Mouse (Mus musculus): ENCODE measurements around the gene Rdm1. TPM values are rescaled to one million over a fixed set of nuclear protein-coding genes. Genes with fewer than 3 reads are reported as not detected.
"Not testable (repeated sequence)": the region's sequence is repeated elsewhere in the genome, so short reads cannot be mapped to it uniquely, and the experiment has no call there.

Rdm1 gene
- total RNA-seq (2022) = 10 to 100 TPM; 47.9 to 60.0 (median 55.8) TPM

GRCm38 (mm10) chr11:101626995-101627856, at the start of gene Rdm1:
Gene Rdm1, plus strand, starts transcription at chr11:101627195.
- peak; percentile 80 for DNase-seq (ENCODE audit: low spot score)

DNA sequence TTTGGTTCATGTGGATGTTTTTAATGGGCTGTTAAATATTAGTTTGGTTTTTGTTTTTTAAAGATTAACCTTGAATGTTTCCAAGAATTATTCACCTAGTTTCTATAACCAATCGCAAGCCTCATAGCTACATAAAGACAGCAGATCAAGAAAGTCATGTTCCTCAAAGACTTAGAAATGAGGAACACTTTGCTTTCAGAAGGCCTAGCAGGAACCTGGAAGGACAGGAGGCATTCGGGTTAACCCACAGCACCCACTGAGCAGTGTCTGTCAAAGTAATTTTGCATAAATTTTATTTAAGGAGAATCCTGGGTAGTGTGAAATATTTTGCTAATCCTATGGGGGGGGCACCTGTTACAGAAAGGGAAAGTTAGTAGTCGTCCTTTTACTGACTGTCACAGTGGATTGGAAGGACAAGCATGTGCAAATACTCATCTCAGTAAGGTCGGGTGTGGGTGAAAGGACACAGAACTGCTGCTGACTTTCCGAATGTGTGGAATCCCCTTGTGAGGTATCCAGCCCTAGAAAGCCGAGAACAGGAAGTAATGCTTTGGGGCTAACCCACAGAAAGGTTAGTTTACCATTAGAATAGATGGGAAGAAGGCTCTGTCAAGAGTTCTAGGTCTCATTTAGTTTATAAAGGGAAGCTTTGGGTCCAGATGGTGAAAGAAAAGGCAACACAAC, 45.8 kb upstream of the Rdm1 start:
- DNase-seq (ENCODE audit: low spot score) = no peak

- peak; percentile 64 for DNase-seq (ENCODE audit: low spot score)
Measured at GRCm38 (mm10) chr11:101582054-101583035, 44.6 kb upstream of the Rdm1 start, which contains the start of gene Tmem106a. Gene Tmem106a, plus strand, starts transcription at chr11:101582242.

GRCm38 (mm10) chr11:101583205-101583604, 43.8 kb upstream of the Rdm1 start:
- no peak for DNase-seq (ENCODE audit: low spot score)

DNA sequence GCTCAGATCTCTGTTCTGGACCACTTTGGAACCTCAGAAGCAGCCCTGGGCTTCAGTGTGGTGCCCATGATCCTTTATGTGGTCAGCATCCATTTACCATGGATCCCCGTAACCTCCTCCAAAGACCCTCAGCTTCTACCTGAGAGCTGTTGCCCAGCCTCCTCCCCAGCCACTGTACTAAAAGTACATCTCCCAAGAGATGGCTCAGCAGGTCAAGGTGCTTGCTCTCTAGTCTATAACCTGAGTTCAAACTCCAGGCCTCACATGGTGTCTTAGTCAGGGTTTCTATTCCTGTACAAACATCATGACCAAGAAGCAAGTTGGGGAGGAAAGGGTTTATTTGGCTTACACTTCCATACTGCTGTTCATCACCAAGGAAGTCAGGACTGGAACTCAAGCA, 42.0 kb upstream of the Rdm1 start:
- not testable (repeated sequence) for DNase-seq (ENCODE audit: low spot score)

DNA sequence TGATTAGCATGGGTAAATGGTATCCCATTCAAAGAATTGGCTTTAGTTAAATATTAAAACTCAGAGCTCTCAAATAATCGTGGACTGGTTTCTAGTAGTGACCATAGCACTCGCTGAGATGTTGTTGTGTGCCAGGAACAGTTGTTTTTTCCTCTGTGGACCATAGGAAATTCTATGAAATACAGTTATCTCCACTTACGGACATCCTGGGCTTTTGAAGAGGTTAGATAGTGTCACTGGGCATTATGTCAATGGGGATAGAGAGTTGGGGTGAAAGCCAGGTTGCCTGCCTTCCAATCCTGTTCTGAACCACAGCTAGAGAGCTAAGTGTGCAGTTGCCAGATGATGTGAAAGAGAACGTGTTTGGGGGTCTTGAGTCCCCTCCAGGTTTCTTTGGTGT, 41.2 kb upstream of the Rdm1 start:
- DNase-seq (ENCODE audit: low spot score) = no peak

GRCm38 (mm10) chr11:101587676-101588075, 39.3 kb upstream of the Rdm1 start:
- no peak for DNase-seq (ENCODE audit: low spot score)

DNA sequence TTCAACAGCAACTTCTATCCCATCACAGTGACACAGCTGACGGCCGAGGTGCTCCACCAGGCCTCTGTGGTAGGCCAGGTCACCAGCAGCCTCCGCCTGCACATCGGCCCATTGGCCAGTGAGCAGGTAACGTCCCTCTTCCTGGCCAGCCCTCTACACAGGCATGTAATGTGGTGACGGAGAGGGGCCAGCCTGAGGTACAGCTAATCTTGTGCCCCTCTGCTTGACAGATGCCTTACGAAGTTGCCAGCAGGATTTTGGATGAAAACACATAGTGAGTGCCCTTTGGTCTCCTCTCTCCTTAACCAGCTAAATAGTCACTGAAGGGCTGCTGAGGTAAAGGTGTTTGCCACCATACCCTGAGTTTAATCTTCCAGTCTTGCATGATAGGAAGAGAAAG, 38.1 kb upstream of the Rdm1 start:
- no peak for DNase-seq (ENCODE audit: low spot score)

DNA sequence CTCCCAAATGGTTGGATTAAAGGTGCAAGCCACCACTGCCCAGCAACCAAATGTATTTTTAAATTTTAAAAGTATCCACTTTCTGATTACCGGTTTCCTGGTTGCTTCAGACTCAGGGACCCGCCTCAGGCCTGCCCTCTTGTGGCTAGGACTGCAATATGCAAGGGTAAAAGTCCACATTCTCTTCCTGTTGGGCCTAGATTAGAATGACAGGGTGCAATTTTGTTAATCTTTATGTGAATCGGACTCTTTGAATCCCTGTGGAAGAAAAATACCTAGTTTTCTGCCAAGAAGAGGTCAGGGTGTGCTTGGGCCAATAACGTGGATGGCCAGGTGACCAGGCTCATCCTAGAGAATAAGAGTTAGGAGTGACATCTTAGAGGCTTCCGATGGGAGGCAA, 37.6 kb upstream of the Rdm1 start:
- DNase-seq (ENCODE audit: low spot score) = peak; percentile 38

- DNase-seq (ENCODE audit: low spot score) = no peak
Measured at GRCm38 (mm10) chr11:101589989-101590624, 36.9 kb upstream of the Rdm1 start.

DNA sequence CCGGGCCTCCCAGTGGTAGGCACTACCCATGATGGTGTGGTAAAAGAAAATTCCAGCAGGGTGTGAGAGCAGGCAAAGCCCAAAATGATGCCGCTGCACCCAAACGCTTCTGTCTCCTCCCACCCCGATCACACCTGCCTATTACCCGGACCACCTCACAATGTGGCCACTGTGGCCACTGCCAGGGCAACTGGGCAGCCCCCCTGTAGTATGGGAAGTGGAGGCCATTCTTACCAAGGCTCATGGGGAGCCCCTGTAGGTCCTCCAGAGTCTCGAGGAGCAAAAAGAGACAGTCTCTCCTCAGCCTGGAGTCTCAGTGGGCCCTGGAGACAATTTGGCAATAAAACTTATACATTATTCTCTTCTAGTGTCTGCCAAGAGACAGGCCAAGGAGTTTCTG, 27.8 kb upstream of the Rdm1 start, which contains the start of gene Gm11634:
Gene Gm11634, minus strand, starts transcription at position 101 of the 400 bp plus-strand sequence.
- DNase-seq (ENCODE audit: low spot score) = no peak

GRCm38 (mm10) chr11:101602491-101602890, 24.5 kb upstream of the Rdm1 start:
- peak; percentile 42 for DNase-seq (ENCODE audit: low spot score)

DNA sequence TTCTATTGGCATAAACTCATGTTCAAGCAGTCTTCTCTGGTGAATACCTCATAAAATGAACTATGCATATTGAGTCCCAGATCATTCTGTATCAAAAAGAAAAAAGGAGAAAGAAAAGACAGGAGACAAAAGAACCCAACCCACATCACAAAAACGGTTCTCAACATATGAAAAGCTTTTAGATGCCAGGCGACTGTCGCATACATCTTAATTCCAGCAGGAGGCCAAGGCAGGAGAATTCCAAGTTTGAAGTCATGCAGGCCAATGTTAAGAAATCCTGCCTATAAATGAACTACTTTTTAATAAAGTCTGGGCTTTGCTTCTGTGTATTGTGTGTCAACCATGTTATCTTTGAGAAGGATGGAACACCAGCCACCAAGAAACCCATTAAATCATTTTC, 22.9 kb upstream of the Rdm1 start:
- DNase-seq (ENCODE audit: low spot score) = no peak

DNA sequence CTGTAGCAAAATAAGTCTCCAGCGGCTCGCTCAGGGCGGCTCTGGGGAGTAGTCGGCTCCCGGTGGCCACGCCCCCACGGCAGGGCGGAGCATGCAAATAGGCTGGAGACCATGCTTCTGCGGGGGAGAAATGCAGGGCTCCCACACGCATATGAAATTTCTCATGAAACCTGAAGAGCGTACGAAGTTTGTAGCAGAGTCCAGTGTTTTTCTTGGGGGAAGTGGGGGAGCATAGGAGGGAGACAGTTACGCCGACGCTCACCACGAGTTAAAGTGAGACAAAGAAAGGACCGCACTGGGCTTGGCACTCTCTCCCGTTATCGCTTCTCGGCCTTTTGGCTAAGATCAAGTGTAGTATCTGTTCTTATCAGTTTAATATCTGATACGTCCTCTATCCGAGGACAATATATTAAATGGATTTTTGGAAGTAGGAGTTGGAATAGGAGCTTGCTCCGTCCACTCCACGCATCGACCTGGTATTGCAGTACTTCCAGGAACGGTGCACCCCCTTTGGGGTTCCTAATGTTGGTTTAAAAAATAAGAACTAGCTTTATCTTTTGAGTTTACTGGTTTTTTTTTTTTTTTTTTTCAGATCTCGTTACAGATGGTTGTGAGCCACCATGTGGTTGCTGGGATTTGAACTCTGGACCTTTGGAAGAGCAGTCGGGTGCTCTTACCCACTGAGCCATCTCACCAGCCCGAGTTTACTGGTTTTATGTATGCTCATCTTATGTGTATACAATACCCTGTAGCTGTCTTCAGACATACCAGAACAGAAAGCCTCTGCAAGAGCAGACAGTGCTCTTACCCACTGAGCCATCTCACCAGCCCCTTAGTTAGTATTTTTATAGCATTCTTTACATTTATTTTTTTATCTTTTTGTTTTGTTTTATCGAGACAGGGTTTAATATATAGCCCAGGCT, 22.2 kb upstream of the Rdm1 start:
- DNase-seq (ENCODE audit: low spot score) = peak; percentile 53

- not testable (repeated sequence) for DNase-seq (ENCODE audit: low spot score)
Measured at GRCm38 (mm10) chr11:101607134-101607533, 19.9 kb upstream of the Rdm1 start.

- DNase-seq (ENCODE audit: low spot score) = no peak
Measured at GRCm38 (mm10) chr11:101610445-101610844, 16.6 kb upstream of the Rdm1 start.

GRCm38 (mm10) chr11:101613596-101613995, 13.4 kb upstream of the Rdm1 start:
- DNase-seq (ENCODE audit: low spot score) = no peak

DNA sequence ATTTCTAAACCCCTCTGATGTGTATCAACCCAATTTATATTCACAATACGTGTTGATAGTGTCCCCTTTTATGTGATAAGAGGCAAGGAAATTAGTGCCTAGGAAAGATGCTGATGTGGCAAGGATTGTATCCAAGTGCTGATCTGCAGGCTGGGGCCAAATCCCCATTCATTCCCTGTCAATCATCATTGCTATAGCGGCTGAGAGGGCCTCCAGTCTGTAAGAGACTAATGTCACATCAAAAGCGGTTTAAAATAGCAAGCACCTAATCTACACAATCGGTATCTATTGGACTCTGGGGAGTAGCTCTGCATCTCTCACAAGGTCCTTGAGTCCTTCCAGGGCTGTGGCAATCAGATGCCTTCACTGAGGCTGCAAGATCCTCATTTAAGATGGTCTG, 12.9 kb upstream of the Rdm1 start:
- no peak for DNase-seq (ENCODE audit: low spot score)

DNA sequence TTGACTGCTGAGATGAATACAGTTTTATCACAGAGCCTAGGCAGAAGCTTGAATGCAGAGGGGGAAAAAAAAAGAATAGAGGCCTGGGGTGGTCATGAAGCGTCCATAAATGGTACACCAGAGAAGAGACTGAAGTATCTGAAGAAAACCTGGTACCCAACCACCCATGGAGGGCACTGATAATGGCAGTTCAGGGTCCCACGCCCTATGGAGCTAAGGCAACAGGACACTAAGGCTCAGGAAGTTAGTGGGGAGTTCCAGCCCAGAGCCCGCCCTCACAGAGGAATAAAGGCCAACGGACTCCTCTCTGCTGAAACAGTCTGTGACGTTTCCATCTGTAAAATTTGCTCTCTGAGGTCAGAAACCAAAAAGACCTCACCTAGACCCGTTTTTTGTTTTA, 11.6 kb upstream of the Rdm1 start:
- DNase-seq (ENCODE audit: low spot score) = no peak

DNA sequence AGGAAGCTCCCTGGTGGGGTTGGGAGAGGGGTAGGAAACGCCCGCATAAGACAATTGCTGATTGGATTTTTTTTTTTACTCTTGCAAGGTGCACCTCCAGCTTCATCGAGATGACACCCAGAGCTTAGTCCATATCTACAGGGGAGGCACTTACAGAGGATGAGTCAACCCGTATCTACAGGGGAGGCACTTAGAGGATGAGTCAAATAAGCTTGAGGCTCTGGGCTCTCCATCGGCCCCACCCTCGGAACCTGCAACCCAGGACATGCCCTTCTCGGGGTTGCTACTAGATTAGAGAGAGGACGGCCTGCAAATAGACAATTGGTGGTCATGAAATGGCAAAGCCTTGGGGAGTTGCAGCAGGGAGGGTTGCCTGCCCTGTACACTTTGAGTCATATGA, 10.9 kb upstream of the Rdm1 start:
- no peak for DNase-seq (ENCODE audit: low spot score)

All from heart, adult 8-10 months (tissue).